Mouse (Mus musculus) testis, adult 2 months (tissue): ENCODE measurements around the gene Card10.

Experiments used
- CTCF ChIP-seq: fragments of 200-500 bp; IDR thresholded peaks from 2 replicates; pipeline ENCODE4 v1.5.1; 2012; ENCODE audit warnings: low read depth, mild to moderate bottlenecking, inconsistent platforms, low read length, moderate library complexity; ENCODE audit not compliant: control insufficient read depth, insufficient read depth, insufficient replicate concordance
- POLR2A ChIP-seq: fragments of 200-500 bp; IDR thresholded peaks from 2 replicates; pipeline ENCODE4 v1.6.1; 2012; ENCODE audit warnings: low read depth, mild to moderate bottlenecking, inconsistent platforms, low read length, moderate library complexity; ENCODE audit not compliant: control insufficient read depth

DNA sequence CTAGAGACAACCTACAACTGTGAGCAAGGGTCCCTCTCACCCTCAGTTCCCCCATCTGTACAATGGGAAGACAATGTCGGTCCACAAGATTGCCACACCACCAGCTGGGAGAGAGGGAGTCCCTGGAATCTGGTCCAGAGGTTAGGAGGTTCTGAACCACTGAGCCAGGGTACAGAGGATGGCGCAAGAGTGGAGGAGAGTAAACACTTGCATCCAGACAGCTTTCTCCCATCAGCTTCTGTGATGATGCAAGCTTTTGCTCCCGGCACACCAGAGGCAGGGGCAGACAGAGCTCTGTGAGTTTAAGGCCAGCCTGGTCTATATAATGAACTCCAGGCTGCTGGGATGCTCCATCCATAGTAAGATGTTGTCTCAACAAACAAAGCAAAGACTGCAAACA, 37.4 kb upstream of the Card10 start:
- TF ChIP-seq CTCF (no peak), POLR2A (no peak)
